Mouse (Mus musculus) intestine, embryonic 14.5 days (tissue): ENCODE measurements around the gene Ube4b. TPM values are rescaled to one million over a fixed set of nuclear protein-coding genes. Genes with fewer than 3 reads are reported as not detected.

Experiments used
- ATAC-seq: fragments of 200-750 bp; cut with Nextera tagmentation; replicated peaks from 2 replicates; pipeline ENCODE4 v1.8.0; 2017; ENCODE audit warnings: low read depth, moderate number of reproducible peaks, moderate TSS enrichment, moderate library complexity; ENCODE audit not compliant: low FRiP score, low TSS enrichment
- DNase-seq: peaks from one replicate; pipeline ENCODE4 v3.0.0-alpha.2; 2018; ENCODE audit warnings: low spot score
- H3K27ac ChIP-seq: fragments of 300-500 bp; sonication (generic); 2 replicates; pipeline ENCODE4 v1.5.1; 2014; ENCODE audit warnings: low read depth, mild to moderate bottlenecking, control low read depth
- H3K27me3 ChIP-seq: fragments of 300-500 bp; sonication (generic); replicated peaks from 2 replicates; pipeline ENCODE4 v1.6.1; 2014; ENCODE audit warnings: low read length, control low read depth; ENCODE audit not compliant: control insufficient read depth, insufficient read depth
- H3K36me3 ChIP-seq: fragments of 300-500 bp; sonication (generic); 2 replicates; pipeline ENCODE4 v1.6.1; 2014; ENCODE audit warnings: low read length, control low read depth; ENCODE audit not compliant: control insufficient read depth, insufficient read depth
- H3K4me1 ChIP-seq: fragments of 300-500 bp; sonication (generic); replicated peaks from 2 replicates; pipeline ENCODE4 v1.6.1; 2014; ENCODE audit warnings: low read length, control low read depth, mixed read lengths; ENCODE audit not compliant: control insufficient read depth, insufficient read depth
- H3K4me2 ChIP-seq: fragments of 300-500 bp; sonication (generic); 2 replicates; pipeline ENCODE4 v1.6.1; 2014; ENCODE audit warnings: low read length
- H3K4me3 ChIP-seq: fragments of 300-500 bp; sonication (generic); 2 replicates; pipeline ENCODE4 v1.5.1; 2014; ENCODE audit warnings: low read depth, low read length, control low read depth, mixed read lengths
- H3K9ac ChIP-seq: fragments of 300-500 bp; sonication (generic); 2 replicates; pipeline ENCODE4 v1.6.1; 2014; ENCODE audit warnings: mild to moderate bottlenecking, low read length
- H3K9me3 ChIP-seq: fragments of 300-500 bp; sonication (generic); 2 replicates; pipeline ENCODE4 v1.6.1; 2016; ENCODE audit warnings: low read length, control low read depth; ENCODE audit not compliant: control insufficient read depth
- WGBS: fragments of 180-500 bp; shearing (Covaris S2); extraction: QIAGEN DNeasy Blood & Tissue Kit; methylation state at CpG from one replicate; pipeline ENCODE4 v1.1.7; 2014; 5-methylcytosine and 5-hydroxymethylcytosine counted together
- polyA plus RNA-seq: library from polyadenylated mRNA; unstranded; fragments of >200 nt; fragmentation: Nextera tagmentation; extraction: Ambion mirVana; gene quantifications from 2 replicates; pipeline ENCODE4 v1.2.1, GENCODE M21; 2014

Ube4b gene
- polyA plus RNA-seq, 1 experiment from 2014 or later: 40.8 TPM

GRCm38 (mm10) chr4:149405713-149406443 is 20.7 kb downstream of the Ube4b start:
- WGBS: 77% methylated on average over 16 of the region's 16 CpGs
- Histone ChIP-seq H3K4me3 (no peak overlapping the region), H3K9me3 (no peaks in the 10 kb centered on the region), H3K27me3 (no peaks in the 10 kb centered on the region), H3K36me3 (no peaks in the 10 kb centered on the region; the same call in 1 of the 2 replicates), H3K4me2 (no peak overlapping the region), H3K4me1 (peaks cover 28% of the 10 kb centered on the region), H3K27ac (no peak overlapping the region), H3K9ac (no peak overlapping the region)
- ATAC-seq (no peak), DNase-seq (no peak)

GRCm38 (mm10) chr4:149404640-149405465 is 21.7 kb downstream of the Ube4b start:
- WGBS: 60% methylated on average over 19 of the region's 19 CpGs
- ATAC-seq (no peak), DNase-seq (no peak)
- Histone ChIP-seq H3K4me1 (peaks cover 28% of the 10 kb centered on the region), H3K27me3 (no peaks in the 10 kb centered on the region), H3K27ac (0 out of 2 replicates have a peak overlapping the region, but pooled peaks have one; percentile 1), H3K9ac (no peak overlapping the region), H3K4me2 (no peak overlapping the region), H3K9me3 (no peaks in the 10 kb centered on the region), H3K4me3 (no peak overlapping the region), H3K36me3 (no peaks in the 10 kb centered on the region; the same call in 1 of the 2 replicates)

- H3K27me3 ChIP-seq: no peaks in the 10 kb centered on the region
- 32% methylated on average over 6 of the region's 6 CpGs for WGBS
- H3K4me2 ChIP-seq: no peak overlapping the region
- DNase-seq (no peak), ATAC-seq (no peak)
- no peaks in the 10 kb centered on the region for H3K9me3 ChIP-seq
- H3K4me3 ChIP-seq: no peak overlapping the region
- H3K36me3 ChIP-seq: peaks cover 3% of the 10 kb centered on the region
- H3K9ac ChIP-seq: no peak overlapping the region
- peak overlapping the region; percentile 3; the same call in 1 of the 2 replicates for H3K27ac ChIP-seq
- H3K4me1 ChIP-seq: peaks cover 33% of the 10 kb centered on the region
These were observed 23.5 kb downstream of the Ube4b start for GRCm38 (mm10) chr4:149403037-149403436.

- H3K27me3 ChIP-seq: no peaks in the 10 kb centered on the region
- ATAC-seq: no peak
- H3K36me3 ChIP-seq: peaks cover 13% of the 10 kb centered on the region
- WGBS: 64% methylated on average over 8 of the region's 8 CpGs
- peaks cover 33% of the 10 kb centered on the region for H3K4me1 ChIP-seq
- no peak overlapping the region for H3K9ac ChIP-seq
- no peak overlapping the region for H3K4me2 ChIP-seq
- no peak for DNase-seq
- no peaks in the 10 kb centered on the region for H3K9me3 ChIP-seq
- H3K27ac ChIP-seq: no peak overlapping the region
- no peak overlapping the region for H3K4me3 ChIP-seq
These were observed 25.0 kb downstream of the Ube4b start for GRCm38 (mm10) chr4:149401591-149401982.

- Histone ChIP-seq H3K9me3 (no peaks in the 10 kb centered on the region), H3K36me3 (peaks cover 13% of the 10 kb centered on the region), H3K4me1 (peaks cover 35% of the 10 kb centered on the region), H3K4me3 (no peak overlapping the region), H3K27me3 (no peaks in the 10 kb centered on the region), H3K9ac (no peak overlapping the region), H3K27ac (no peak overlapping the region), H3K4me2 (no peak overlapping the region)
- ATAC-seq (no peak), DNase-seq (no peak)
- WGBS: 65% methylated on average over 12 of the region's 12 CpGs
These were observed 25.5 kb downstream of the Ube4b start for GRCm38 (mm10) chr4:149400878-149401590.

GRCm38 (mm10) chr4:149399331-149399910 is 27.1 kb downstream of the Ube4b start:
- H3K9ac ChIP-seq: no peak overlapping the region
- DNase-seq (no peak), ATAC-seq (peak; percentile 76)
- WGBS: 45% methylated on average over 4 of the region's 4 CpGs
- no peak overlapping the region for H3K4me3 ChIP-seq
- no peaks in the 10 kb centered on the region for H3K9me3 ChIP-seq
- peaks cover 13% of the 10 kb centered on the region for H3K36me3 ChIP-seq
- no peaks in the 10 kb centered on the region for H3K27me3 ChIP-seq
- peak overlapping the region; percentile 40 for H3K27ac ChIP-seq
- H3K4me2 ChIP-seq: 0 out of 2 replicates have a peak overlapping the region, but pooled peaks have one; percentile 15
- H3K4me1 ChIP-seq: peaks cover 39% of the 10 kb centered on the region

GRCm38 (mm10) chr4:149398181-149398735 is 28.3 kb downstream of the Ube4b start:
- no peak overlapping the region for H3K4me3 ChIP-seq
- no peak overlapping the region for H3K4me2 ChIP-seq
- WGBS: 84% methylated on average over 9 of the region's 9 CpGs
- DNase-seq (no peak), ATAC-seq (no peak)
- H3K27ac ChIP-seq: no peak overlapping the region
- no peaks in the 10 kb centered on the region for H3K27me3 ChIP-seq
- peaks cover 19% of the 10 kb centered on the region for H3K36me3 ChIP-seq
- peaks cover 28% of the 10 kb centered on the region for H3K4me1 ChIP-seq
- H3K9me3 ChIP-seq: no peaks in the 10 kb centered on the region
- no peak overlapping the region for H3K9ac ChIP-seq
